Mouse (Mus musculus) limb, embryonic 14.5 days (tissue): ENCODE results near the gene Vinac1. TPM values are rescaled to one million over a fixed set of nuclear protein-coding genes. Genes with fewer than 3 reads are reported as not detected.

Experiments
- ATAC-seq: fragments of 200-750 bp; cut with Nextera tagmentation; 2 replicates; pipeline ENCODE4 v1.8.0; 2017; ENCODE audit warnings: low read depth, moderate number of reproducible peaks, moderate TSS enrichment; ENCODE audit not compliant: low FRiP score
- DNase-seq: peaks from one replicate; pipeline ENCODE4 v3.0.0-alpha.2; 2015; ENCODE audit warnings: low spot score
- H3K27ac ChIP-seq: fragments of 300-500 bp; sonication (generic); replicated peaks from 2 replicates; pipeline ENCODE4 v1.5.1; 2014; ENCODE audit warnings: low read depth, mild to moderate bottlenecking, low read length, moderate library complexity, mixed read lengths
- H3K27me3 ChIP-seq: fragments of 300-500 bp; sonication (generic); 2 replicates; pipeline ENCODE4 v1.6.1; 2014; ENCODE audit warnings: low read length, mixed read lengths; ENCODE audit not compliant: control insufficient read depth, insufficient read depth
- H3K36me3 ChIP-seq: fragments of 300-500 bp; sonication (generic); 2 replicates; pipeline ENCODE4 v1.6.1; 2014; ENCODE audit warnings: mild to moderate bottlenecking, low read length, moderate library complexity, mixed read lengths; ENCODE audit not compliant: control insufficient read depth, insufficient read depth
- H3K4me1 ChIP-seq: fragments of 300-500 bp; sonication (generic); 2 replicates; pipeline ENCODE4 v1.6.1; 2014; ENCODE audit warnings: antibody characterized with exemption, low read length, mixed read lengths; ENCODE audit not compliant: control insufficient read depth, insufficient read depth
- H3K4me2 ChIP-seq: fragments of 300-500 bp; sonication (generic); replicated peaks from 2 replicates; pipeline ENCODE4 v1.6.1; 2014; ENCODE audit warnings: low read depth, mild to moderate bottlenecking, low read length, moderate library complexity; ENCODE audit not compliant: severe bottlenecking
- H3K4me3 ChIP-seq: fragments of 300-500 bp; sonication (generic); replicated peaks from 2 replicates; pipeline ENCODE4 v1.5.1; 2014; ENCODE audit warnings: low read length
- H3K9ac ChIP-seq: fragments of 300-500 bp; sonication (generic); 2 replicates; pipeline ENCODE4 v1.6.1; 2014; ENCODE audit warnings: mild to moderate bottlenecking, low read depth, low read length, moderate library complexity; ENCODE audit not compliant: severe bottlenecking
- H3K9me3 ChIP-seq: fragments of 300-500 bp; sonication (generic); 2 replicates; pipeline ENCODE4 v1.6.1; 2016; ENCODE audit warnings: low read length; ENCODE audit not compliant: control insufficient read depth
- POLR2A ChIP-seq: fragments of 200-500 bp; IDR thresholded peaks from 2 replicates; pipeline ENCODE4 v1.8.0; 2012; ENCODE audit warnings: inconsistent platforms, mild to moderate bottlenecking, moderate library complexity, borderline replicate concordance; ENCODE audit not compliant: insufficient read depth, insufficient read length; ENCODE audit errors: extremely low read depth
- WGBS: fragments of 180-500 bp; shearing (Covaris S2); extraction: QIAGEN DNeasy Blood & Tissue Kit; methylation state at CpG from one replicate; pipeline ENCODE4 v1.1.7; 2014; 5-methylcytosine and 5-hydroxymethylcytosine counted together
- polyA plus RNA-seq, 2 experiments: library from polyadenylated mRNA; depleted of rRNA in 1 of 2; stranded (reverse) in 1 of 2; unstranded in 1 of 2; fragments of >200 nt; fragmentation: Nextera tagmentation in 1 of 2; extraction: Ambion mirVana in 1 of 2; gene quantifications; 2 replicates each; pipeline versions ENCODE4 v1.2.1 to v1.2.3; 2012 to 2014

The Vinac1 gene
- polyA plus RNA-seq, 2 experiments: 0.12 to 0.23 TPM

GRCm38 (mm10) chr2:129056597-129056996 is 8.6 kb upstream of the Vinac1 start:
- Histone ChIP-seq H3K36me3 (no peaks in the 10 kb centered on the region), H3K9ac (no peak overlapping the region), H3K4me2 (no peak overlapping the region), H3K4me1 (no peaks in the 10 kb centered on the region), H3K27me3 (no peaks in the 10 kb centered on the region), H3K4me3 (no peak overlapping the region), H3K9me3 (peaks cover 5% of the 10 kb centered on the region; the same call in 1 of the 2 replicates), H3K27ac (no peak overlapping the region)
- 42% methylated on average over 9 of the region's 9 CpGs for WGBS
- DNase-seq (no peak), ATAC-seq (no peak)
- TF ChIP-seq POLR2A: no peak

- Histone ChIP-seq H3K9me3 (peaks cover 5% of the 10 kb centered on the region; the same call in 1 of the 2 replicates), H3K4me2 (no peak overlapping the region), H3K27ac (no peak overlapping the region), H3K9ac (no peak overlapping the region), H3K4me1 (no peaks in the 10 kb centered on the region), H3K36me3 (no peaks in the 10 kb centered on the region), H3K4me3 (no peak overlapping the region), H3K27me3 (no peaks in the 10 kb centered on the region)
- ATAC-seq (no peak), DNase-seq (no peak)
- TF ChIP-seq POLR2A: no peak
- 86% methylated on average over 6 of the region's 6 CpGs for WGBS
Observed at GRCm38 (mm10) chr2:129055741-129056140, 7.8 kb upstream of the Vinac1 start.

GRCm38 (mm10) chr2:129052451-129052983 is 4.5 kb upstream of the Vinac1 start:
- no peak for DNase-seq
- Histone ChIP-seq H3K4me3 (no peak overlapping the region), H3K27me3 (no peaks in the 10 kb centered on the region), H3K36me3 (no peaks in the 10 kb centered on the region), H3K27ac (no peak overlapping the region), H3K4me1 (no peaks in the 10 kb centered on the region), H3K4me2 (no peak overlapping the region), H3K9me3 (peaks cover 5% of the 10 kb centered on the region; the same call in 1 of the 2 replicates), H3K9ac (no peak overlapping the region)
- no peak for TF ChIP-seq POLR2A
- no peak for ATAC-seq
- WGBS: 58% methylated on average over 4 of the region's 4 CpGs

GRCm38 (mm10) chr2:129046846-129047196 is 1.2 kb downstream of the Vinac1 start:
- H3K9me3 ChIP-seq: no peaks in the 10 kb centered on the region
- no peak overlapping the region for H3K27ac ChIP-seq
- TF ChIP-seq POLR2A: no peak
- DNase-seq (no peak), ATAC-seq (no peak)
- no peaks in the 10 kb centered on the region for H3K36me3 ChIP-seq
- H3K4me2 ChIP-seq: no peak overlapping the region
- H3K4me3 ChIP-seq: no peak overlapping the region
- no peaks in the 10 kb centered on the region for H3K4me1 ChIP-seq
- no peaks in the 10 kb centered on the region for H3K27me3 ChIP-seq
- no peak overlapping the region for H3K9ac ChIP-seq
- WGBS: 81% methylated on average over 4 of the region's 4 CpGs

GRCm38 (mm10) chr2:129046172-129046845 is 1.7 kb downstream of the Vinac1 start:
- no peak for ATAC-seq
- Histone ChIP-seq H3K27ac (no peak overlapping the region), H3K27me3 (no peaks in the 10 kb centered on the region), H3K4me1 (no peaks in the 10 kb centered on the region), H3K36me3 (no peaks in the 10 kb centered on the region), H3K9ac (no peak overlapping the region), H3K4me3 (no peak overlapping the region), H3K9me3 (no peaks in the 10 kb centered on the region), H3K4me2 (no peak overlapping the region)
- DNase-seq: no peak
- WGBS: 75% methylated on average over 6 of the region's 6 CpGs
- no peak for TF ChIP-seq POLR2A
